Mouse (Mus musculus): Measurements from ENCODE around the gene Serpinb6c. TPM values are rescaled to one million over a fixed set of nuclear protein-coding genes. Genes with fewer than 3 reads are reported as not detected.
"Not testable (repeated sequence)": the region's sequence is repeated elsewhere in the genome, so short reads cannot be mapped to it uniquely, and the experiment has no call there.

Serpinb6c gene
- 0.50 TPM for polyA plus RNA-seq (2021)

DNA sequence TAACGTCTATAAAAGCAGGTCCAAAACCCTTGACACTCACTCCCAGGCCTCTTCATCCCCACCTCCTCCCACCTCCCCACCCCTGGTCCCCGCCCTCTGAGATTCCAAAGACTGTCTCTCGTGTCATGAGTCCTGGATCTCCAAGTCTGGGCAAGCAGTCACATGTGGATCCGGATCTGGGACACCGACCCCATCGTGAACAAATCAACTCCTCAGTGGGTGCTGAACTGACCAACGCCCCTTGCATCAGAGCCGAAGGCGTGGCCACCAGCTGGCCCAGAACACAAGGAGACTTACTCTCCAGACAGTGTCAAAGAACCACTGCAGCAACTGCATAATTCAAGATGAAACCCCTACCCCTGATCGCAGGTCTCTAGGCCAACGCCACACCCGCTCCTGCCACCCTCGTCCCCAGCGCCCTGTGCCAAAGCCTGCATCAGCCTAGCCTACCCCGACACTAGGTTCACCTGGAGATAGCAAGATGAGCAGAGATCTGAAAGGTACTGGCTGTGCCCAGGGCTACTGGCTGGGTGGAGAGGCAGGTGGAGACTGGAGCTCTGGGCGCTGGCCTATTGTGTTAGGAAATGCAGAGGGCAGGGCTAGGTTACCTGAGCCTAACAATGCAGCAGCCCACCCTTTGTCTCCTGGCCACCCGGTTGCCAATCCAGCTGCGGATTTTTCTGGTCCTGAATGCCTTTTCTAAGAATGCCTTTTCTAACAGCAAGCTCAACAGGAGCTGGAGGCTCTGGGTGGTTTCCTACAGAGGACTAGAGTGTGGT lies at the start of gene Serpinb6c:
TSS of gene Serpinb6c (minus strand) at position 533 of the 779 bp plus-strand sequence.
- POLR2A ChIA-PET, result no interaction called here
- no peak for DNase-seq (ENCODE audit: low read depth, low spot score)
- in situ Hi-C loops (cut with MboI; ENCODE audit: low pct_unique_long_range_greater_than_20kb), result loop anchor here (10.0 kb wide), 1 partner anchor 1041 kb away; no protein-coding TSS in a partner anchor

GRCm38 (mm10) chr13:33952947-33953346 lies 47.4 kb upstream of the Serpinb6c start:
- no peaks in the 10 kb centered on the region for H3K27me3 ChIP-seq
- ChIA-PET POLR2A (no interaction called here), CTCF (interaction anchor here (0.8 to 1.3 kb wide), 2 partner anchors 17 to 48 kb away, joined by 3 to 4 read pairs; no protein-coding TSS in a partner anchor)
- ATAC-seq (no peak), DNase-seq (ENCODE audit: low read depth, low spot score) (no peak)
- no peak for TF ChIP-seq CTCF (IDR thresholded peaks at IDR 0.05)
- in situ Hi-C loops (cut with MboI; ENCODE audit: low pct_unique_long_range_greater_than_20kb), result loop anchor here (10.0 kb wide), 1 partner anchor 202 kb away; no protein-coding TSS in a partner anchor

More for the DNA sequence above, at the start of gene Serpinb6c:
- no peak for ATAC-seq
- H3K27me3 ChIP-seq, result no peaks in the 10 kb centered on the region
- no peak for TF ChIP-seq CTCF (IDR thresholded peaks at IDR 0.05)
- CTCF ChIA-PET, result no interaction called here

GRCm38 (mm10) chr13:33952075-33952449 lies 46.6 kb upstream of the Serpinb6c start:
- in situ Hi-C loops (cut with MboI; ENCODE audit: low pct_unique_long_range_greater_than_20kb), result loop anchor here (10.0 kb wide), 1 partner anchor 203 kb away; no protein-coding TSS in a partner anchor
- TF ChIP-seq CTCF (IDR thresholded peaks at IDR 0.05), result no peak
- DNase-seq (ENCODE audit: low read depth, low spot score) (no peak), ATAC-seq (no peak)
- no peaks in the 10 kb centered on the region for H3K27me3 ChIP-seq
- ChIA-PET POLR2A (interaction anchor here (0.5 to 0.7 kb wide), 2 partner anchors 12 kb away, joined by 3 to 4 read pairs; no protein-coding TSS in a partner anchor), CTCF (interaction anchor here (1.3 kb wide), 1 partner anchor 43 kb away, joined by 4 read pairs; no protein-coding TSS in a partner anchor)

DNA sequence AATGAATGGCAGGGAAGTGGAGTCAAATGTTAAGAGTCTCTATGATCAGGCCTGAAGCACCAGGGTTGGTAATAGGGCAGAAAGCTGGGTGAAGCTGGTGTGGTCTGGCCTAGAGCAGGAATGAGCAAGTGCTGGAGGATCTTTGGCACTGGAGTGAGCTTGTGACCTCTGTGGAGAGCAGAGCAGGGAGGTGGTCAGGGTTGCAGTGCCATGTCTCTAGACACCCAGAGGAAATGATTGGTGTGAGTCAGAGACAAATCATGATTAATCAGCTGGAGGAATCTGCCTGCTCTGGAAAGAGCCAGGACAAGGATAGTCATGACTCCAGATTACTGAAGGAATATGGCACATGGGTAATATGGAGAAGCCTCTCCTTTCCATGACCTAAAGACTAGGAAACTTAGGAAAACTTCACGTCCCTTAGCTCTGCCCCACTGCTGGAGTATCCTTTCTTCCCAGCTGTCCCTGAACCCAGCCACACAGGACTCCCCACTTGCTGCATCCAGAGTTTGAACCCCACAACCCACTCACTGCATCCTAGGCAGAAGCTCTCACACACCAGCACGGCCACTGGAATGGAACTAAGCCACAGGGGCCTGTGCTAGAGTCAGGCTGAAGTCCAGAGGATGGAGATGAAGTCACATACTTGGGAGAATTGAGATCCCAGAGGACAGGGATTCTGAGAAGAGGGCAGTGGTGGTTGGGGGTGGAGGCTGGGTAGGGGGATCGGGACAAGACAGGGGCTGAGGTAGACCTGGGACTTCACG lies 46.0 kb upstream of the Serpinb6c start:
- ChIA-PET CTCF (interaction anchor here (0.8 to 1.4 kb wide), 4 partner anchors 11 to 44 kb away, joined by 3 to 4 read pairs (median 4); no protein-coding TSS in a partner anchor), POLR2A (interaction anchor here (0.5 to 0.7 kb wide), 2 partner anchors 12 kb away, joined by 3 to 4 read pairs; no protein-coding TSS in a partner anchor)
- peak; percentile 47 for ATAC-seq
- no peaks in the 10 kb centered on the region for H3K27me3 ChIP-seq
- no peak for TF ChIP-seq CTCF (IDR thresholded peaks at IDR 0.05)
- in situ Hi-C loops (cut with MboI; ENCODE audit: low pct_unique_long_range_greater_than_20kb), result loop anchor here (10.0 kb wide), 1 partner anchor 203 kb away; no protein-coding TSS in a partner anchor
- peak; percentile 33 for DNase-seq (ENCODE audit: low read depth, low spot score)

GRCm38 (mm10) chr13:33942212-33942779 lies 36.8 kb upstream of the Serpinb6c start:
- ChIA-PET CTCF (interaction anchor here (1.0 to 1.3 kb wide), 2 partner anchors 15 to 43 kb away, joined by 4 to 8 read pairs; no protein-coding TSS in a partner anchor), POLR2A (no interaction called here)
- DNase-seq (ENCODE audit: low read depth, low spot score) (no peak), ATAC-seq (no peak)
- H3K27me3 ChIP-seq, result no peaks in the 10 kb centered on the region
- peak; percentile 70 for TF ChIP-seq CTCF (IDR thresholded peaks at IDR 0.05)
- in situ Hi-C loops (cut with MboI; ENCODE audit: low pct_unique_long_range_greater_than_20kb), result no loop called here

- no peak for DNase-seq (ENCODE audit: low read depth, low spot score)
- POLR2A ChIA-PET, result interaction anchor here (0.9 kb wide), 1 partner anchor 9 kb away, joined by 3 read pairs; no protein-coding TSS in a partner anchor
Measured at GRCm38 (mm10) chr13:33941288-33941808, 35.8 kb upstream of the Serpinb6c start.

DNA sequence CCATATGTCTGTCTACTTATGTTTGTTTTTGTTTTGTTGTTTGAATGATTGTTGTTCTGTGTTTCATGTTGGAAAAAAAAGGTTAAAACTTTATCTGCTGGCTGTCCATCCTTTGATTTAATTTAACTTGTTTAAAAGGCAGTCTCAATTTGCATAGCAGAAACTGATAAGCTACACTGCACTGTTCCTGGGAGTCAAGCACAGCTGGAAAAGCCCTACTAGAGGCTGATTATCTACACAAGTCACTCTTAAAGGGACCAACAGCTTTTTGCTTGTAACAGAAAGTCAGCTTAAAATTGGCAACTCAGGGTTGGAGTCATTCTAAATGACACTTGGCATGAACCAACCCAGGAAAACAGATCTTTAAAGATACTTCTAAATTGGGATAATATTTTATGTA lies 32.1 kb upstream of the Serpinb6c start:
- ATAC-seq; DNase-seq (ENCODE audit: low read depth, low spot score); H3K27me3 ChIP-seq; in situ Hi-C loops (cut with MboI; ENCODE audit: low pct_unique_long_range_greater_than_20kb): not testable (repeated sequence)
- CTCF ChIA-PET, result interaction anchor here (0.9 to 1.1 kb wide), 2 partner anchors 13 to 30 kb away, joined by 3 read pairs; no protein-coding TSS in a partner anchor
- POLR2A ChIA-PET, result interaction anchor here (1.0 to 1.2 kb wide), 2 partner anchors 10 to 28 kb away, joined by 3 to 6 read pairs; no protein-coding TSS in a partner anchor

More at GRCm38 (mm10) chr13:33941288-33941808, 35.8 kb upstream of the Serpinb6c start:
- CTCF ChIA-PET, result interaction anchor here (1.0 to 1.9 kb wide), 4 partner anchors 10 to 43 kb away, joined by 3 to 8 read pairs (median 4); no protein-coding TSS in a partner anchor
- no peak for ATAC-seq
- H3K27me3 ChIP-seq, result no peaks in the 10 kb centered on the region
- in situ Hi-C loops (cut with MboI; ENCODE audit: low pct_unique_long_range_greater_than_20kb), result no loop called here
- TF ChIP-seq CTCF (IDR thresholded peaks at IDR 0.05), result no peak

DNA sequence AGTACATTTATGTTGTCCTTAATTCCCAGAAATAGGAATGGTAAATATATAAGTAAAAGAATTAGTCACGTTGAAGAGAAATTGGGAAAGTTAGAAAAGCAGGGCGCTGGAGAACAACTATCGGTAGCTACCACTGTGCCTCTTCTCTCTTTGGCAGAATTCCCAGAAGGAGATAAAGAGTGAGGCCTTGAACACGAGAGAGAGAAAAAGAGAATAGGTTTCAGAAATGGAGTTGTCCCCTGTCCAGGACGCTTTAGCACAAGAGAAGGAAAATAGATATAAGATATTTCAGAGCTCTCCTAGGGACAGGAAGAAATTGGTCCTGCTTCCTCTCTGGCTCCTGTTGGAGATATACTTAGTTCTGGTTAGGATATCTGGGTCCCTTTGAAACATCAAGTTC lies 31.6 kb upstream of the Serpinb6c start:
- DNase-seq (ENCODE audit: low read depth, low spot score) (no peak), ATAC-seq (no peak)
- in situ Hi-C loops (cut with MboI; ENCODE audit: low pct_unique_long_range_greater_than_20kb), result no loop called here
- H3K27me3 ChIP-seq, result no peaks in the 10 kb centered on the region
- CTCF ChIA-PET, result interaction anchor here (1.1 to 1.8 kb wide), 2 partner anchors 14 to 19 kb away, joined by 3 to 7 read pairs; no protein-coding TSS in a partner anchor
- POLR2A ChIA-PET, result interaction anchor here (1.0 to 1.2 kb wide), 2 partner anchors 10 to 29 kb away, joined by 3 to 6 read pairs; no protein-coding TSS in a partner anchor
- no peak for TF ChIP-seq CTCF (IDR thresholded peaks at IDR 0.05)

- TF ChIP-seq CTCF (IDR thresholded peaks at IDR 0.05), result no peak
- DNase-seq (ENCODE audit: low read depth, low spot score) (no peak), ATAC-seq (peak; percentile 57)
- in situ Hi-C loops (cut with MboI; ENCODE audit: low pct_unique_long_range_greater_than_20kb), result no loop called here
- CTCF ChIA-PET, result interaction anchor here (1.1 to 1.8 kb wide), 3 partner anchors 11 to 21 kb away, joined by 3 to 7 read pairs (median 3); no protein-coding TSS in a partner anchor
- POLR2A ChIA-PET, result interaction anchor here (0.7 kb wide), 1 partner anchor 194 kb away, joined by 3 read pairs; no protein-coding TSS in a partner anchor
- H3K27me3 ChIP-seq, result no peaks in the 10 kb centered on the region
Measured at GRCm38 (mm10) chr13:33935465-33936181, 30.1 kb upstream of the Serpinb6c start.
